Mouse (Mus musculus): ENCODE measurements at regions not wholly inside any gene's neighbourhood (a gene's known extent, or its start where the extent isn't known, plus 50 kb on each side); places are given as distances from the start of the nearest gene placed in this dataset.

DNA sequence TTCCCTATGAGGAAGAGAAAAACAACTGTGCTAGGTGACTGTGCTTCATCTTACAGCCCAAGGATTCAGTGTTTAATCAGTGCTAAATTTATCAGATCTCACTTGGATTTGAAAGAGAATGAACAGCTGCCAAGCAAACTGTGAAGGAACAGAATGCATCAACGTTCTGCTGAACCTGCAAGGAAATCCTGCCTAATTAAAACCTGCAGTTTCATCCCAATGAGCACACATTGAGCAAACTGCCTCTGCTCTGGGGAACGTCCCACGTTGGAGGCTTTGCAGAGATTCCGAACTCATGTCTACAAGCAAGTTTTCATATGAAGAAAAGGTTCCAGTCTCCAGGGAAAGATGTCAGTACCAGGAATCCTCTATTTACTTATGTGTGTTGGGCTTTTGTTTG is 171.6 kb upstream of the Pld5 start:
- 70% methylated on average over 4 of the region's 4 CpGs for WGBS
- no peak overlapping the region for H3K27ac ChIP-seq (replicated peaks)
- no peaks in the 10 kb centered on the region for H3K27me3 ChIP-seq (replicated peaks; ENCODE audit: low read depth, poor library complexity, severe bottlenecking)
- no peaks in the 10 kb centered on the region for H3K9me3 ChIP-seq
- H3K4me3 ChIP-seq = no peak overlapping the region
- H3K36me3 ChIP-seq (replicated peaks) = no peaks in the 10 kb centered on the region
- DNase-seq (ENCODE audit: low spot score) = no peak
- H3K4me1 ChIP-seq = no peaks in the 10 kb centered on the region

DNA sequence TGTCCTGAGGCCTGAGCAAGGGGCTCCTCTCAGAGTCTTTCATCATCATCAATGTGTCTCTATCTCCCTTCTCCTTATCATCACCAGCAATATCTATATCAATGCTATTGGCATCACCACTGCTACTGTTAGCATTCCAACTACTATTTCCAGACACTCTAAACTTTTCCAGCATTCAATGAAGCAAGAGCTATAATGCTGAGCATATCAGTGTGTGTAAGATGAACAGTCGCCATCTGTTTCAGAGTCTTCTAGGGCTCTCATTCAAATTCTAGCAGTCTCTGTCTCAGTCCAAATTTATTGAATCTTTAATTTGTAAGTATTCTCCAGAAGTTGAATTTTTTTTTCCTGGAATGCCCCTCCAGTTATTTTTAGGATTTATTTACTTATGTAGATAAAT is 168.6 kb upstream of the Pld5 start:
- Histone ChIP-seq H3K27ac (replicated peaks) (no peak overlapping the region), H3K27me3 (replicated peaks; ENCODE audit: low read depth, poor library complexity, severe bottlenecking) (no peaks in the 10 kb centered on the region), H3K9me3 (no peaks in the 10 kb centered on the region), H3K4me3 (no peak overlapping the region), H3K36me3 (replicated peaks) (no peaks in the 10 kb centered on the region), H3K4me1 (no peaks in the 10 kb centered on the region)
- 88% methylated on average over 1 of the region's 1 CpGs for WGBS
- no peak for DNase-seq (ENCODE audit: low spot score)

DNA sequence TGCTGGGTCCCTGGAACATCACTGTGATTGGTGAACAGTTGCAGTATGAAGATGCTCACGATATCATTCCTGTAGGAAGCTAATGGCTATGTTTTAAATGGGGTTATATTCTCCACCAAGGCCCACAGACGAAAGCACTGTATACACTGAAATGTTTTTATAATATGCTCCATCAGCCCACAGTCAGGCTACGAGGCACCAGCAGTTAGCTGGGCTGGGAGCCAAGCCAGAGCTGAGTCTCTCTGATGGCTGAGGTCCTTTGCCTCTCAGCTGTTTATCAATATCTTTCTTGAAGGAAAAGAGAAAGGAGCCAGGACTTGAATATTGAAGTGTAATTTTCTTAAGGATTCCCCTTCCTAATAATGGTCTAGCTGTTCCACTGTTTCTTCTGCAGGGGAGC is 165.1 kb upstream of the Pld5 start:
- no peak overlapping the region for H3K4me3 ChIP-seq
- no peak overlapping the region for H3K27ac ChIP-seq (replicated peaks)
- WGBS = 87% methylated on average over 3 of the region's 3 CpGs
- no peak for DNase-seq (ENCODE audit: low spot score)
- H3K27me3 ChIP-seq (replicated peaks; ENCODE audit: low read depth, poor library complexity, severe bottlenecking) = no peaks in the 10 kb centered on the region
- H3K36me3 ChIP-seq (replicated peaks) = no peaks in the 10 kb centered on the region
- no peaks in the 10 kb centered on the region for H3K4me1 ChIP-seq
- no peaks in the 10 kb centered on the region for H3K9me3 ChIP-seq

DNA sequence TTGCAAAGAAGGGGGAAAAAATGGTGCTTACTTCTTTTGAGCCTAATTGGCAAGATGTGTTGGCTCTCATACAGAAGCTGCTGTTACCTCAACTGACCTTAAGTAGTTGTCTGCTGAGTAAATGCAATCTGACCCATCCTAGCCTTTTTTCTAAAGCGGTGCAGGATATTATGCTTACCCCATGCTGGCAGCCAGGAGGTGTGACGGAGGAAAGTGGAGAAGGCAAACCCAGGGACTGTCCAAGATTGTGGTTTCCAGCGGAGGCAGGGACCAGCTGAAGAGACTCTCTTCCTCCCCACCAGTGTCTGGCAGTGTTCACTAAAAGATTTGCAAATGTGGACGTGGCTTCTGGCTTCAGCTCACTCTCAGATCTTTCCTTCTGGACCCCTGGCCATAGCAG is 152.7 kb upstream of the Pld5 start:
- 36% methylated on average over 4 of the region's 4 CpGs for WGBS
- H3K4me3 ChIP-seq = no peak overlapping the region
- H3K36me3 ChIP-seq (replicated peaks) = no peaks in the 10 kb centered on the region
- H3K27ac ChIP-seq (replicated peaks) = no peak overlapping the region
- no peaks in the 10 kb centered on the region for H3K9me3 ChIP-seq
- no peak for DNase-seq (ENCODE audit: low spot score)
- no peaks in the 10 kb centered on the region for H3K4me1 ChIP-seq
- H3K27me3 ChIP-seq (replicated peaks; ENCODE audit: low read depth, poor library complexity, severe bottlenecking) = no peaks in the 10 kb centered on the region

DNA sequence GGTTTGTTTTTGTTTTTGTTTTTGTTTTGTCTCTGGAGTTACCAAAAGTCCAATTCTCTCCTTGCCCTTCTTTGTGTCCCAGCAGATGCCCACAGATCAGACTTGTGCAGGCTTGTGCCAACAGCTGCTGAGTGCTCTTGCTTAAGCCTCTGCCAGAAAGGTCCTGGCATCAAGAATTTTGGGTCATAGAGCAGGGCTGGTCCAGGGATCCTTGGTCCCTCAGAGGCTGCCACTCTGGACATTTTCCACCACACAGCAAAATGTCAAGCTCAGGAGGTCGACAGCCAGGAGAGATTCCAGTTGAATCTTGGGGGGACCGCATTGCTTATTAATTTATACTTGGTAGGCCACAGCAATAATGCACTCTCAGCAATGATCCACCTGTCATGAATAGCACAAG is 151.9 kb upstream of the Pld5 start:
- Histone ChIP-seq H3K4me1 (no peaks in the 10 kb centered on the region), H3K27me3 (replicated peaks; ENCODE audit: low read depth, poor library complexity, severe bottlenecking) (no peaks in the 10 kb centered on the region), H3K9me3 (no peaks in the 10 kb centered on the region), H3K4me3 (no peak overlapping the region), H3K36me3 (replicated peaks) (no peaks in the 10 kb centered on the region), H3K27ac (replicated peaks) (no peak overlapping the region)
- WGBS = 84% methylated on average over 2 of the region's 2 CpGs
- no peak for DNase-seq (ENCODE audit: low spot score)

DNA sequence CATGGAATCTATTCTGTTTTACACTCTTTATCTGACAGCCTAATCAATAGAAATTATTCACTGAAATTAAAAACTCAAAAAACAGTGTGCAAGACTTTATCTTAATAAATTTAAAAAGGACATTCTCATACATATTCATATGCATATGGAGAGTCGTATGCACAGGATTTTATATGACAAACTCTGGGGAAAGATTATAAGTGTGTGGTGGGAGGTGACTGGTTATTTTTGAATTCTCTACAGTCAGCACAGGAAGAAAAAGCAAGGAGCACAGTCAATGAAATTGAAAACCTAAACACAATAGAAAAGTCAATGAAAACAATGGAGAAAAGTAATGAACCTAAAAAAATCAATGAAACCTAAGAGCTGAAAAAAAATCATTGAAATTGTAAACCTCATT is 142.1 kb upstream of the Pld5 start:
- Histone ChIP-seq H3K9me3 (no peaks in the 10 kb centered on the region), H3K27ac (replicated peaks) (no peak overlapping the region), H3K36me3 (replicated peaks) (no peaks in the 10 kb centered on the region), H3K4me1 (no peaks in the 10 kb centered on the region), H3K27me3 (replicated peaks; ENCODE audit: low read depth, poor library complexity, severe bottlenecking) (no peaks in the 10 kb centered on the region), H3K4me3 (no peak overlapping the region)
- 85% methylated on average over 1 of the region's 1 CpGs for WGBS
- DNase-seq (ENCODE audit: low spot score) = no peak

DNA sequence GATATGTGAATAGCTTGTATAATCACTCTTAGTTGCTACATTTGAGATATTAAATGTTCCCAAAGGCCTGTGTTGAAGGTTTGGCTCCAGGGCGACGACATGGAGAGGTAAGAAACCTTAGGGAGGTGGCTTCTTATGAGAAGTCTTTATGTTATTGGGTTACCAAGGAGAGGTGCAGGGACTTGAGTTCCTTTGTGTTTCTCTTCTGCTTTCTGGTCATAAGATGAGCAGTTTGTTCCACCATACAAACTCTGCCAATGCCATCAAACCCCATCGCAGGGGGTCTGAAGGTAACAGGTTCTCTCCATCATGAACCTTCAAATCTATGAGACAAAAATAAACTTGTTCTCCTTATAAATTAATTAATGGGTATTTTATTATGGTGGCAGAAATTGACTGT is 129.0 kb upstream of the Pld5 start:
- Histone ChIP-seq H3K36me3 (replicated peaks) (no peaks in the 10 kb centered on the region), H3K9me3 (no peaks in the 10 kb centered on the region), H3K27me3 (replicated peaks; ENCODE audit: low read depth, poor library complexity, severe bottlenecking) (no peaks in the 10 kb centered on the region), H3K27ac (replicated peaks) (no peak overlapping the region), H3K4me1 (no peaks in the 10 kb centered on the region), H3K4me3 (no peak overlapping the region)
- no peak for DNase-seq (ENCODE audit: low spot score)
- WGBS = 93% methylated on average over 3 of the region's 3 CpGs

DNA sequence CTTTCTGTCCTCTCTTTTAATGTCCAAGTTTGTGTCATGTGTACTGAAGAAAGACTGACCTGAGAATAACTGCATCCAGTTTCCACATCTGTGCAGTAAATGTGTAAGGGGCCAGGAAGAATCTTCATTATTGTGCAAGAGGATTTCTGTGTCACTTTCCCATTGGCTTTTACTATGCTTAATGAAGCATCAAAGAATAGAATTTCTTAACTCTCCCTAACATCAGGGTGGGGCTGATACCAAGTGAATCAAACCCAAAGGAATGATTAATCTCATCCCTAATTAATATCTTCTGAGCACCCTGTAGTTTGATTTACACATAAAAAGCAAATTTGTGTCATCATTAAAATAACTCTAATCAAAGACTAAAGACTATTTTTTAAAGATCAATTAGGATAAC is 104.5 kb upstream of the Pld5 start:
- Histone ChIP-seq H3K27ac (replicated peaks) (no peak overlapping the region), H3K27me3 (replicated peaks; ENCODE audit: low read depth, poor library complexity, severe bottlenecking) (no peaks in the 10 kb centered on the region), H3K9me3 (no peaks in the 10 kb centered on the region), H3K4me3 (no peak overlapping the region), H3K36me3 (replicated peaks) (no peaks in the 10 kb centered on the region), H3K4me1 (no peaks in the 10 kb centered on the region)
- no peak for DNase-seq (ENCODE audit: low spot score)

DNA sequence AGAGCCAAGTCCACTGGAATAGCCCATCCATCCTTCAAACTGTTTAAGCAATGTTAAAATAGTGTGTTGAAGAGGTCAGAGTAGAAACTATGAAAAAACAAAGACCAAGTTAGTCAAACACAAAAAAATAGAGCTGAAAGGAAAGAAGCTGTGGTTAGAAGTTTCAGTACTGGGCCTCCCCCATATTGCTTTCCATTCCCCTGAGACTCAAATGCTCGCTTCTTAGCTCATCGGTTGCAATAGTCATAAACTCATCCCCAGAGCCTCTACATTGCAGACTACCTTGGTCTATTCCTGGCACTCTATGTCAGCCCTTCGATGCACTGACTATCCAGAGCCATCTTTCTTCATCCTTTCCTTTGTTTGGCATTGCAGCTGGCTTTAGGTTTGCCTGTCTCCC is 91.8 kb upstream of the Pld5 start:
- no peak overlapping the region for H3K4me3 ChIP-seq
- no peak for DNase-seq (ENCODE audit: low spot score)
- 85% methylated on average over 3 of the region's 3 CpGs for WGBS

DNA sequence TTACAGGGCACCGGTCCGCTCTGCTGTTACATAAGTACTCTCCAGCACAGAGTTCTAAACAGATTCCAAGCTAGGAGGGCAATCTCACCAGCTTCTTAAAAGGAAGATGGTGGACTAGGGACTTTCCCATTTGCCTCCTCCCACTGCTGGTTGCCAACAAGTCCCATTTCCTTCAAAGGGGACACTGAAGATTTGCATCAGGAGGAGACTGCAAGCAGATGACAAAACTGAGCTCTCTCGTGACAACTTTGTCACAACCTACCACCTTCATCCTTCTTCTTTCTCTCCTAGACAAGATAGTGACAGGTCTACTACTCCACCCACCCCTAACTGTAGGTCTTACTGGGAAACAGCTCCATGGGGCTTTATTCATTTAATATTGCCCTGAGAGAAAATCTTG is 85.8 kb upstream of the Pld5 start:
- Histone ChIP-seq H3K27ac (replicated peaks) (no peak overlapping the region), H3K27me3 (replicated peaks; ENCODE audit: low read depth, poor library complexity, severe bottlenecking) (no peaks in the 10 kb centered on the region), H3K4me3 (no peak overlapping the region), H3K36me3 (replicated peaks) (no peaks in the 10 kb centered on the region), H3K9me3 (no peaks in the 10 kb centered on the region), H3K4me1 (no peaks in the 10 kb centered on the region)
- WGBS = 99% methylated on average over 3 of the region's 3 CpGs
- DNase-seq (ENCODE audit: low spot score) = no peak

More for the DNA sequence above, 91.8 kb upstream of the Pld5 start:
- Histone ChIP-seq H3K27me3 (replicated peaks; ENCODE audit: low read depth, poor library complexity, severe bottlenecking) (no peaks in the 10 kb centered on the region), H3K27ac (replicated peaks) (no peak overlapping the region), H3K4me1 (no peaks in the 10 kb centered on the region), H3K36me3 (replicated peaks) (no peaks in the 10 kb centered on the region), H3K9me3 (no peaks in the 10 kb centered on the region)

DNA sequence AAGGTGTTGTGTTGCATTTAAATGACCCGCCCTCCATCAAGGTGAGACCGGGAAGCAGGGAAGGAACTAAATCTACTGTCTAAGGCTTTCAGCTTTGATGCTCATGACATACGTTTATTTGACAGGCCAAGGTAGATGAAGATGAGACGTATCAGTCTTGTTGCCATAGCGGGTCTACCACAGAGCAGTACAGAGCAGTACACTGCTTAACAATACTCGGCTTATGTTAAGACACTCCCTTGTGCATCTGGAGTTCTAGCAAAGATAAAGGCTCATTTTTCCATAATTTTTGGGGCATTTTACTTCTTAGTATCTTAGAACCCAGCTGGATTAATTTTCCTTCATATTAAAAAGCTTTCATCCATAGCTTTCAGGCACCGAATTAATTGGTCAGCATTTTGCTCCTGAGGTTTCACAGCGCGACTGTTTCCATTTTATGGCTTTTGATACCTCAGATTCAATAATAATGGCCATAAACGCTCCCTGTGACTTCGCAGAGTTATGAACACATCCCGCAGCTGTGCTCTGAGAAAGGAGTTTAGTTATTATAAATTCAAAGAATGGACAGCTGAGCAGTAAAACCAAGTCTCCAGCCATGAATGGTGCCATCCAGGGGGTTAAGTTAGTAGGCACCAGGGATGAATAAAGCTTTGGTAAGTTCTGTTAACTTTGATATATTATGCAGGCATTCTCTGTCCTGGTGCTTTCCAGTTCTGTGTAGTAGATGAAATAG is 85.0 kb upstream of the Pld5 start:
- WGBS = 92% methylated on average over 12 of the region's 12 CpGs
- no peak overlapping the region for H3K27ac ChIP-seq (replicated peaks)

DNA sequence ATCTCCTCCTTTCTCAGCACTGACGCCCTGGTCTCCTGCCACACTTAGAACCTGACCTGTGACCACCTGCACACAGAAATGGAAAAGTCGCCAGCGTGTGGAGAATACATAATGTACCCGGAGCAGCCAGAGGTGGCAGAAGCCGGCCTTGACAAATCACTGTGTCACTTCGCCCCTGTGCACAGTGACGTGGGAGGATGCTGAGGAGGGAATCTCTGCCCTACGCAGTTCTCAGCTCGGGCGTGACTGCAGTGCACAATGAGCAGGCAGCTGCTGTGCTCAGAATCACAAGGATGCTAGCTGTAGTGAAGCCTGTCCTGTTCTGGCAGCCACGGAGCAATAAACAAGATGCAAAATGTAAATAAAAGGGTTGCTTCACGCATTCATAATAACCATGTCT is 80.2 kb upstream of the Pld5 start:
- DNase-seq (ENCODE audit: low spot score) = no peak
- WGBS = 70% methylated on average over 12 of the region's 12 CpGs

More for the DNA sequence above, 85.0 kb upstream of the Pld5 start:
- DNase-seq (ENCODE audit: low spot score) = no peak
- Histone ChIP-seq H3K4me1 (0 out of 2 replicates have a peak, but pooled peaks cover 3% of the 10 kb centered on the region), H3K27me3 (replicated peaks; ENCODE audit: low read depth, poor library complexity, severe bottlenecking) (no peaks in the 10 kb centered on the region), H3K4me3 (no peak overlapping the region), H3K36me3 (replicated peaks) (no peaks in the 10 kb centered on the region), H3K9me3 (no peaks in the 10 kb centered on the region)

DNA sequence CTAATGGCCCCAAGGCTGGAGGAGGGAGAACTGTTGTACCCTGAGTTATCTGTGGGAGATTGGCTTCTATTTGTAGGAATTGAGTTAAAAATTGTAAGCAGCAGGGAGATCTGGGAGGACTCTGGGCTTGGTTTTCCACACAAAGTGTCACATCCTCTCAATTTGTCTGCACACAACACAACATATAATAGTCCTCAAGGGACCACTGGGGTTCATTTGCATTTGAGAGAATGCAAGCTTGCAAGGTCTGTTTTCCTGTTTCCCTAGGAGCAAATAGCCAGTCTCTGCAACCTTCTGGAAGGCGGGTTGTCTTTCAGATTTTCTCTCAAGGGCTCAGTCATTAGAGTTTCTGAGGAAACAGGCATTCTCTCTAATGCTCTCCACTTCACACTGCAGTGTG is 79.8 kb upstream of the Pld5 start:
- Histone ChIP-seq H3K27me3 (replicated peaks; ENCODE audit: low read depth, poor library complexity, severe bottlenecking) (no peaks in the 10 kb centered on the region), H3K4me1 (0 out of 2 replicates have a peak, but pooled peaks cover 6% of the 10 kb centered on the region), H3K4me3 (no peak overlapping the region), H3K27ac (replicated peaks) (no peak overlapping the region), H3K36me3 (replicated peaks) (no peaks in the 10 kb centered on the region), H3K9me3 (no peaks in the 10 kb centered on the region)
- 46% methylated on average over 1 of the region's 1 CpGs for WGBS
- no peak for DNase-seq (ENCODE audit: low spot score)

More for the DNA sequence above, 80.2 kb upstream of the Pld5 start:
- Histone ChIP-seq H3K36me3 (replicated peaks) (no peaks in the 10 kb centered on the region), H3K27ac (replicated peaks) (no peak overlapping the region), H3K27me3 (replicated peaks; ENCODE audit: low read depth, poor library complexity, severe bottlenecking) (no peaks in the 10 kb centered on the region), H3K4me1 (0 out of 2 replicates have a peak, but pooled peaks cover 6% of the 10 kb centered on the region), H3K4me3 (no peak overlapping the region), H3K9me3 (no peaks in the 10 kb centered on the region)
